Mouse (Mus musculus) adrenal gland, adult 8-10 months (tissue): ENCODE results near the gene Capn2. TPM values are rescaled to one million over a fixed set of nuclear protein-coding genes. Genes with fewer than 3 reads are reported as not detected.

ENCODE experiments used
- total RNA-seq, 4 experiments: library from RNA; stranded (reverse); gene quantifications; 2 replicates each; pipeline ENCODE4 v1.2.4; 2022

Capn2 gene
- total RNA-seq, 4 experiments from 2014 or later = 53.3 to 96.0 (median 73.4) TPM

Other genes starting within 250 kb of the Capn2 start
- gene Degs1, start 234.8 kb downstream of the Capn2 start, total RNA-seq = 100 to 1,000 TPM in 1 of 4 experiments, 10 to 100 TPM in 3; 84.3 to 108 (median 91.7) TPM
- 10 to 100 TPM; 36.2 to 46.8 (median 38.1) TPM for gene Fbxo28, start 176.0 kb downstream of the Capn2 start, total RNA-seq
- gene Trp53bp2, start 108.4 kb downstream of the Capn2 start, total RNA-seq = 10 to 100 TPM; 21.5 to 30.6 (median 24.0) TPM
- gene Capn8, start 47.4 kb upstream of the Capn2 start, total RNA-seq = under 1 TPM; 0.16 to 0.59 (median 0.19) TPM
- not detected for gene Ccdc185, start 231.6 kb upstream of the Capn2 start, total RNA-seq
- 10 to 100 TPM in 1 of 4 experiments, 1 to 10 TPM in 3; 6.2 to 10.4 (median 7.4) TPM for gene Susd4, start 246.3 kb upstream of the Capn2 start, total RNA-seq